Mouse (Mus musculus) CH12.LX (cell line): ENCODE measurements at regions not wholly inside any gene's neighbourhood (a gene's known extent, or its start where the extent isn't known, plus 50 kb on each side); places are given as distances from the start of the nearest gene placed in this dataset.

Source experiments
- BHLHE40 ChIP-seq: IDR thresholded peaks from 2 replicates; pipeline ENCODE4 v1.6.1; 2011; ENCODE audit warnings: mild to moderate bottlenecking, low read depth, low read length, improper control_type of control experiment
- CTCF ChIP-seq, 2 experiments: IDR thresholded peaks in 1 of 2; conservative IDR thresholded peaks in 1 of 2; 2 replicates each; pipeline ENCODE4 v1.5.1; 2011 to 2012; ENCODE audit warnings: low read depth in 2 of 2, low read length in 2 of 2, improper control_type of control experiment in 1 of 2, inconsistent platforms in 1 of 2, mild to moderate bottlenecking in 1 of 2, moderate library complexity in 1 of 2
- ELF1 ChIP-seq: IDR thresholded peaks from 2 replicates; pipeline ENCODE4 v1.6.1; 2014; ENCODE audit warnings: low read depth, mild to moderate bottlenecking, inconsistent platforms, low read length, improper control_type of control experiment
- JUND ChIP-seq: conservative IDR thresholded peaks from 2 replicates; pipeline ENCODE4 v1.6.1; 2011; ENCODE audit warnings: low read depth, low read length, improper control_type of control experiment
- POLR2A ChIP-seq: IDR thresholded peaks from 2 replicates; pipeline ENCODE4 v1.6.1; 2011; ENCODE audit warnings: low read depth, mild to moderate bottlenecking, improper control_type of control experiment, low read length
- UBTF ChIP-seq: IDR thresholded peaks from 2 replicates; pipeline ENCODE4 v1.6.1; 2012; ENCODE audit warnings: low read depth, mild to moderate bottlenecking, inconsistent platforms, low read length, improper control_type of control experiment, moderate library complexity

- TF ChIP-seq BHLHE40, result no peak
- TF ChIP-seq CTCF (conservative IDR thresholded peaks at IDR 0.05 in 1 of 2, IDR thresholded peaks at IDR 0.05 in 1 of 2; ENCODE audit: low read depth in 2 of 2, low read length in 2 of 2), result no peak
- no peak for TF ChIP-seq ELF1
- TF ChIP-seq UBTF, result no peak
- TF ChIP-seq POLR2A, result no peak
- TF ChIP-seq JUND, result no peak
Measured at GRCm38 (mm10) chr13:59313725-59314330, 271.2 kb downstream of the Agtpbp1 start.
